Mouse (Mus musculus) embryo, embryonic 10 days (tissue): ENCODE results near the gene Coq2.

ENCODE experiments used
- DNase-seq: peaks from one replicate; pipeline ENCODE4 v3.0.0-alpha.2; 2015; ENCODE audit warnings: low spot score

Coq2 gene

DNA sequence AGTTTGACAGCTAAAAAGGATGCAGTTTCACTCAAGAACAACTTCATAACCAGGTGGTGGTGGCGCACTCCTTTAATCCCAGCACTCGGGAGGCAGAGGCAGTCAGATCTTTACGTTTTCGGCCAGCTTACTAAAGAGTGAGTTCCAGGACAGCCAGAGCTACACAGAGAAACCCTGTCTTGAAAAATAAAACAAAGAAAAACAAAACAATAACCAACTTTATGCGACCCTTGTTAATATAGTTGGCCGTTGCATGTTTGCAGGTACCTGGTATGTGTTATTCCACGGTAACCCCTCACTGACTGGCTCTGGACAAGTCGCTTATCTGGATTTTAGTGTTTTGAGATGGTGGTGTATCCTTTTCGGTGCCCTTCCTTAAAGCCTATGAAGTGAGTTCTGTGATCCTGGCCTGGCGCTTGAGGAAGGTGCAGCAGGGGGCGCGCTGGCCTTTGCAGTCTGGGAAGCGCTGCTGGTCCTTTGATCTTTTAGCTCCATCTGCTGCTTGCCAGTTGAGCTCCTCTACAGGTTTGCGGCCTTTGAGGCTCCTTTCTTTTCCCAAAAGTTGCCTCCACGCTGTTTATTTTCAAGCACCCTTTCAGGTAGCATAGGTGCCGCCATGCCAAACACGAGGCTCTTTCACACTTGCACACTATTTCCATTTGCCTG lies at the start of gene Coq2:
TSS of gene Coq2 (minus strand) at position 430 of the 666 bp plus-strand sequence.
- peak; percentile 95 for DNase-seq

GRCm38 (mm10) chr5:100719235-100720088 lies 44.5 kb upstream of the Coq2 start, which contains the start of gene Hpse:
Hpse (minus strand) TSS chr5:100719716.
- DNase-seq: peak; percentile 57

- DNase-seq: no peak
Observed at GRCm38 (mm10) chr5:100716762-100717161, 41.8 kb upstream of the Coq2 start.

GRCm38 (mm10) chr5:100711219-100711618 lies 36.3 kb upstream of the Coq2 start:
- DNase-seq: no peak

DNA sequence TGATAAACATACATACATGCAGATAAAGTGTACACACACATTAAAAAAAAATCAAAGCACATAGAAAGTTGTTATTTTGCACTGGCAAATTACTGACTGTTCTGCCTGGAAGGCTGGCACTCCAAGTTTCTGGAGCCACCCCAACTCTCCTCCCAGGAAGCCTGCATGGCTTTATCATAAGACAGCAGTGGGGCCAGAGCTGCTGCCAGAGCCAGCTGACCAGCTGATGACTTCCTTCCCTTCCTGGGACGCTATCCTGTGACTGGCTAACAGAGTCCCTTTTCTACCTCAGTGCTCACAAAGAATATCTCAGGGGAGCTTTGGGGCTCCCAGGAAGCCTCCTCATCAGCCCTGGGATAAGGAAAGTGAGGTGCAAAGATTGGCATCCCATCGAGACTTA lies 35.1 kb upstream of the Coq2 start:
- no peak for DNase-seq

- DNase-seq: no peak
Observed at GRCm38 (mm10) chr5:100709035-100709434, 34.1 kb upstream of the Coq2 start.

DNA sequence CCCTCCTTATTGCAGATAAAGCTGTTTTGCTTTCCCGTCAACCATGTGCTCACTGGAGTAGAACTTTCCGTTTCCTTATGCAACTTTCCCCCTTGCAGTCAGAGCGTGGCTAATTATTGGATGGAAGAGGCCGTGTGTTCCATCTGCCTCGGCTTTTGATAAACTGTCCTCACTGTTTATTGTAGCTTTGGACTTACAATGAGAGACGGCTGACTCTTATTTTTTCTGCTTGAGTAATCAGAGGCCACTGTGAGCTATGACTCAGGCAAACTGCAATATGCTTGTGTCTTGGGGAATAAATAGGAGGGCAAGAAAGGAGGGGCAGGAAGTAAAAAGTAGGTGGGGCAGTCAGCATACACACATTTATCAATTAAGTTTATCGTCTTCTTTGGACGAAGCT lies 31.7 kb upstream of the Coq2 start:
- no peak for DNase-seq

DNA sequence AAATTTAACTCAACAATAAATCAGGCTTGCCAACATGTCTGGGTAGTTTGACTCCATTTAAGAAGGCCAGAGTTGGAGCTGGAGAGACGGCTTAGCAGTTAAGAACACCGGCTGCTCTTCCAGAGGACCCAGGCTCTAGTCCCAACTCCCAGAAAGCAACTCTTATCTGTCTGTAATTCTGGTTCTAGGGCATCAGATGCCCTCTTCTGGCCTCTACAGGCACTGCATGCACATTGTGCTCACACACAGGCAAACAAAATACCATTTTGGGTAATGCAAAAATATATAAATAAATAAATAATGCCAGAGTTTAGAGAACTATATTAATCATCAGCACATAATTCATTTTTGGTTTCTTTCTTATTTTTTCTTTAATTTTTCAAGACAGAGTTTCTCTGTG lies 29.3 kb upstream of the Coq2 start:
- DNase-seq: no peak

DNA sequence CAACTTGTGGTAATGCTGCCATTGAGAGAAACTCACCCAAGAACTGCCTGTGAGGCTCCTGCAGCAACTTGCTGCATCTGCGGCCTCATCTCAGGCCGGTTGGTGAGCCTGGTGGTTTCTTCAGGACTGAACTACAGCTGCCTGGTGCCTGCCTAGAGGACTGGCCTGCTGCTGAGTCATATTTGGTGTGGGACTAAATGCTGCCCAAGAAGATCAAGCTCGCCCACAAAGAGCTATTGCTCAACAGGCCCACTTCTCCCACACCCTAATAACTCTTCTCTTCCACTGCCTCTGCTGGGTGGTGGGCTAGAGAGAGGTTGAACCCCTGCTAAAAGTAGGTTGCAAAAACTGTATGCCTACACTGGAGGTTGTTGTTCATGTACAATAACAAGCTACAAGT lies 27.4 kb upstream of the Coq2 start:
- DNase-seq: no peak

DNA sequence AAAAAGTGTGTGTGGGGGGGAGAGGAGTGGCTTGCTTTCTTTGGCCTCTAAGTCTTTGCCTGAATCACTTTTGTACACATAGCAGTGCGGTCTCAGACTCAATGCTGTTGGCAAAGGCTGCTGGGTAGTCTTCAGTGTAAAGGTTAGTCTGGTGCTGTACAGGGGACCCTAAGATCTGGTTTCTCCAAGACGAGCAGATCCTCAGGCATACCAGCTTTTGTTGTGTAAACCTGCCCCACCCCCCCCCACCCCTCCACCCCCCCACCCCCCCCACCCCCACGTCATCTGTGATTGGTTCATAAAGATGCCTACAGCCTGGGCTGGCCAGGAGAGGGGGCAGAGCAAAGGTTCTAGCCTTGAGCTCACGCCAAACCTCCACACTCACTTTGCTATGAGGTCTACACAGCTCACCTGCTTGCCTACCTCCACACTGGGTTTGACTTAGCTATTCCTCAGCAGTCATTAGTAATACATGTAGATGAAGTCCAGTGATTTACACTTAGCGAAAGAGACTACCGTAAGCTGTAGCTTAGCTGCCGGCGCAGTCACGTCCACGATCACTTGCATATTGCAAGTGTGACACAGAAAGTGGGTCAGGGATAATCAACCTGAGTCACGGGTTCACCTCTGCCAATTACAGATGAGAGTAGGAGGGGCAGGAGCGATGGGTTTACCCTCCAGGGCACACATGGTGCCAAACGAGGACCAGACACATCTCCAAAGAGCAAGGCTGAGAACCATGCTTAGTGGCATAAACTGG lies 26.1 kb upstream of the Coq2 start:
- no peak for DNase-seq

- DNase-seq: no peak
Observed at GRCm38 (mm10) chr5:100697886-100698285, 22.9 kb upstream of the Coq2 start.

GRCm38 (mm10) chr5:100697398-100697797 lies 22.5 kb upstream of the Coq2 start:
- DNase-seq: no peak

DNA sequence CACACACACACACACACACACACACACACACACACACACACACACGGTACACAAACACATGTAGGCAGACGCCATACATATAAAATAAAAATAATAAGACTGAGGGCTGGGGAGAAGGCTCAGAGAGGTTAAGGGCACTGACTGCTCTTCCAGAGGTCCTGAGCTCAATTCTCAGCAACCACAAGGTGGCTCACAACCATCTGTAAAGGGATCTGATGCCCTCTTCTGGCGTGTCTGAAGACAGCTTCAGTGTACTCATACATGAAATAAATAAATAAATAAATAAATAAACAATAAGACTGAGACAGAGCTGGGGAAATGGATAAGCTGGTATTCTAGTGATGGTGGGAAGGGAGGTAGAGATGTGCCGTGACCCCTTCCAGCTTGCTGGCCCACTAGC lies 10.7 kb upstream of the Coq2 start:
- DNase-seq: no peak

GRCm38 (mm10) chr5:100680542-100680933 lies 5.6 kb upstream of the Coq2 start:
- no peak for DNase-seq

- DNase-seq: no peak
Observed at GRCm38 (mm10) chr5:100679911-100680541, 5.1 kb upstream of the Coq2 start.

DNA sequence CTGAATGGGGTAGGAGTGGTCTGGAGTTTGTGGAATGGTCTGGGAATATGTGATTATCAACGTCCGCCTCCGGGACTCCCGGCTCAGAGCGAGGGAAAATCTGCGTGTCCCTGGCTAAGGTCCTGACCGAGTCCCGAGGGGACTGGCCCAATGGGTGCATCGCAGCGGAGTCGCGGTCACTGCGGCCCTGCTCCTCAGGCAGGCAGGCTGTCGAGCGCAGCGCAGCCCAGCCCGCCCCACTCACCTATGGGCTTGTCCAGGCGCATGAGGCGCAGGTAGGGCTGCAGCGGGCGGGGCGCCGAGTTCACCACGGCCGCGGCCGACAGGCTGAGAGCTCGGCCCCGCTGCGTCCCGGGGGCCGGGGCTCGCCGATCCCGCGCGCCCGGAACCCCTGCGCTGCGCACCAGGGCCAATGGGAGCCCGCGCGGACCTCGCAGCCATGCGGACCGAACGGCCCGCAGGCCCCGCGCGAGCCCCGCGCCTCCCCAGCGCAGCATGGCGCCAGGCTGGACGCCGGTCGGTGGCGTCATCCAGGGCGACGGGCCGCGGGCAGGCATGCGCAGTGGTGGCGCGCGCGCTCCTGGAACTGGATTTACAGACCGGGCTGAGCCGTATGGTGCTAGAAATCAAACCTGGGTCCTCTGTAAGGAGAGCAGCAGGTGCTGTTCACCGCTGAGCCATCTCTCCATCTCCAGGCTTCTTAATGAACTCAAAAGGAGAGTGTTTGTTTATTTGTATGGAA lies 1.0 kb downstream of the Coq2 start:
- peak; percentile 96 for DNase-seq

- DNase-seq: no peak
Observed at GRCm38 (mm10) chr5:100672403-100672802, 2.5 kb downstream of the Coq2 start.

DNA sequence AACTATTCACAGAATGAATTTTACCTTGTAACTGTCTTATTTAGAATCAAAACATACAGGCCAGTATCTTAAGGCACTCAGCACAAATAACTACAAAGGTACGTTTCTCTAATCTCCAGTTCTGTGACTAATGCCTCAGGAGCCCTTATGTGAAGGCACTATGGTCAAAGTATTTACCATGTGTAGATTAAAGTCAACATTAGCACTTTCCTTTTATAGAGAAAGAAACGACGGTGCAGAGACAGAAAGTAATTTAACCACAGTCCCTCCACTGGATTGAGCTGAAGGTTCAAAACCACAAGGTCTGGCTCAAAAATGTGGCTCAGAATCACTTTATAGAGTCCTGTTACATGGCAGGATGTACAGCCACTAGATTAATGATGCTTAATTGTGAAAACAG lies 3.0 kb downstream of the Coq2 start:
- DNase-seq: no peak

- peak; percentile 65 for DNase-seq
Observed at GRCm38 (mm10) chr5:100671398-100671797, 3.5 kb downstream of the Coq2 start.

GRCm38 (mm10) chr5:100666965-100667364 lies 8.0 kb downstream of the Coq2 start:
- DNase-seq: no peak

DNA sequence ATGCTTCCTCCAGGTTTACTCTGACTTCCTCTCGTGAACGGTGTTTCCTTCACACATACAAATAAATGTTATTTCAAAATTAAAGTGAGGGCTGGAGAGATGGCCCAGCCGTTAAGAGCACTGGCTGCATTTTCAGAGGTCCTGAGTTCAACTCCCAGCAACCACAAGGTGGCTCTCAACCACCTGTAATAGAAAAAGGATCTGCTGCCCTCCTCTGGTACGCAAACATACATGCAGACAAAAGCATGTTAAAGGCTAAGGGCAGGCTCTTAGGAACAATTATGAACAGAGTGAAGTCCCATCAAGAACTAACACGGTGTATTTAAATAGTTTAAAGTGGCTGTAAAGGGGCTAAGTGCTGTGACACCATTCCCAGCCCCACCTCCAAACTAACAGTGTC lies 11.1 kb downstream of the Coq2 start:
- DNase-seq: peak; percentile 54

DNA sequence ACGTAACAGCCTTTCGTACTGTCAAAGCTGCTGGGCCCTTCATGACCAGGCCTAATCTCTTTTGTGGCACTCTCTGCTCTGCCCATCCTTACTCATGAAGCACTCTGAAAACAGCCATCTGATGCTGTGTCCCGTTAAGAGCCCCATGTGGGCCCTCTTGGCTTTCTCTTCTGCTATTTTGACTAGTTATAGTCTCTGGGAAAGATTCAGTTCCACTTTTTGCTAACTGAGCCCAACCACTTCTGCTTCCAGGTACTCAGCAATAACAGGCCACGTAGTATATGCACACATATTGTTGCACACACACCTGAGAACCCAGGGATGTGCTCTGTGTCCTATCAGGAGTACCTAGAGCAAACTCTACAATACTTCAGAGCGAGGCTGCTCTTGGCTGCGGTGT lies 11.9 kb downstream of the Coq2 start:
- no peak for DNase-seq
